Mouse (Mus musculus) gastrocnemius, postnatal 4 days (tissue): Measurements from ENCODE around the gene Slc25a19. TPM values are rescaled to one million over a fixed set of nuclear protein-coding genes. Genes with fewer than 3 reads are reported as not detected.

Source experiments
- DNase-seq, 2 experiments: peaks; one replicate each; pipeline ENCODE4 v3.0.0; 2021 to 2022; ENCODE audit warnings: low spot score in 2 of 2, mixed read lengths in 2 of 2
- total RNA-seq, 2 experiments: library from RNA; stranded (reverse); gene quantifications; 2 replicates each; pipeline ENCODE4 v1.2.3; 2021

The Slc25a19 gene
- total RNA-seq, 2 experiments from 2014 or later = 24.0 to 27.4 TPM

GRCm38 (mm10) chr11:115642705-115643104 is 14.6 kb upstream of the Slc25a19 start:
- peak in 1 of 2 experiments; percentile 13 for DNase-seq

GRCm38 (mm10) chr11:115641664-115642036 is 13.6 kb upstream of the Slc25a19 start:
- DNase-seq = no peak

- peak in 1 of 2 experiments; percentile 14 for DNase-seq
These were observed 13.0 kb upstream of the Slc25a19 start for GRCm38 (mm10) chr11:115640978-115641663.

- DNase-seq = no peak
These were observed 12.3 kb upstream of the Slc25a19 start for GRCm38 (mm10) chr11:115640311-115640828.

- DNase-seq = no peak
These were observed 11.4 kb upstream of the Slc25a19 start for GRCm38 (mm10) chr11:115639540-115639939.

- DNase-seq = peak in 1 of 2 experiments; percentile 11
These were observed 10.7 kb upstream of the Slc25a19 start for GRCm38 (mm10) chr11:115638498-115639409.

- no peak for DNase-seq
These were observed 8.9 kb upstream of the Slc25a19 start for GRCm38 (mm10) chr11:115636960-115637359.

GRCm38 (mm10) chr11:115635484-115635883 is 7.4 kb upstream of the Slc25a19 start:
- no peak for DNase-seq

GRCm38 (mm10) chr11:115635041-115635440 is 6.9 kb upstream of the Slc25a19 start:
- no peak for DNase-seq

- no peak for DNase-seq
These were observed 6.0 kb upstream of the Slc25a19 start for GRCm38 (mm10) chr11:115634109-115634508.

GRCm38 (mm10) chr11:115632862-115633261 is 4.8 kb upstream of the Slc25a19 start:
- DNase-seq = no peak

- DNase-seq = no peak
These were observed 4.2 kb upstream of the Slc25a19 start for GRCm38 (mm10) chr11:115632247-115632646.

- no peak for DNase-seq
These were observed 3.4 kb upstream of the Slc25a19 start for GRCm38 (mm10) chr11:115631505-115631890.

GRCm38 (mm10) chr11:115630532-115631504 is 2.7 kb upstream of the Slc25a19 start:
- no peak for DNase-seq

- no peak for DNase-seq
These were observed 1.8 kb upstream of the Slc25a19 start for GRCm38 (mm10) chr11:115629734-115630531.

GRCm38 (mm10) chr11:115628465-115629101 is 488 bp upstream of the Slc25a19 start:
- DNase-seq = no peak

GRCm38 (mm10) chr11:115626824-115627616 is 1.1 kb downstream of the Slc25a19 start:
- no peak for DNase-seq

- no peak for DNase-seq
These were observed 2.2 kb downstream of the Slc25a19 start for GRCm38 (mm10) chr11:115625877-115626276.
